Mouse (Mus musculus): ENCODE measurements around the gene Nf1.
A peak's percentile ranks its signal among the peaks of the same experiment; 100 is the strongest.

The Nf1 gene

GRCm38 (mm10) chr11:79329585-79329984 lies 9.9 kb upstream of the Nf1 start:
- no peak for DNase-seq

- DNase-seq: no peak
Observed at GRCm38 (mm10) chr11:79335077-79335476, 4.4 kb upstream of the Nf1 start.

GRCm38 (mm10) chr11:79336722-79337267 lies 2.7 kb upstream of the Nf1 start:
- DNase-seq: no peak

DNA sequence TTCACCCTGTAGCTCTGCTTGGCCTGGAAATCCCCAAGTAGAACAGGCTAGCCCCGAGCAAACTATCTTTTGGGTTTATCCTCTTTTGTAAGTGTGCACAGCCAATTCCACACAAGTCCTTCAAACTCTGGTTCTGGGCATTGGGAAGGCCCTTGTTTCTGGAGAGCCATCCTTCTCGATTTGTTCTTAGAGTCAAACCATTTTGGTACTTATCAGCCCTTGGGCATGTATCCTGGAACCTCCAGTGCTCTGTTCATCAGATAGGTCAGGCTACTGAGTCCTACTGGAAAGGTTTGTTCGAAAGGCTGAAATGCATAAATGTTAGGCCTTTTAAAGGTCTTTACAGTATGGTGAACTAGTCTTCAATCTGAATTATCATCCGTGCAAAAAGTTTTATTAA lies 872 bp upstream of the Nf1 start:
- DNase-seq: no peak

DNA sequence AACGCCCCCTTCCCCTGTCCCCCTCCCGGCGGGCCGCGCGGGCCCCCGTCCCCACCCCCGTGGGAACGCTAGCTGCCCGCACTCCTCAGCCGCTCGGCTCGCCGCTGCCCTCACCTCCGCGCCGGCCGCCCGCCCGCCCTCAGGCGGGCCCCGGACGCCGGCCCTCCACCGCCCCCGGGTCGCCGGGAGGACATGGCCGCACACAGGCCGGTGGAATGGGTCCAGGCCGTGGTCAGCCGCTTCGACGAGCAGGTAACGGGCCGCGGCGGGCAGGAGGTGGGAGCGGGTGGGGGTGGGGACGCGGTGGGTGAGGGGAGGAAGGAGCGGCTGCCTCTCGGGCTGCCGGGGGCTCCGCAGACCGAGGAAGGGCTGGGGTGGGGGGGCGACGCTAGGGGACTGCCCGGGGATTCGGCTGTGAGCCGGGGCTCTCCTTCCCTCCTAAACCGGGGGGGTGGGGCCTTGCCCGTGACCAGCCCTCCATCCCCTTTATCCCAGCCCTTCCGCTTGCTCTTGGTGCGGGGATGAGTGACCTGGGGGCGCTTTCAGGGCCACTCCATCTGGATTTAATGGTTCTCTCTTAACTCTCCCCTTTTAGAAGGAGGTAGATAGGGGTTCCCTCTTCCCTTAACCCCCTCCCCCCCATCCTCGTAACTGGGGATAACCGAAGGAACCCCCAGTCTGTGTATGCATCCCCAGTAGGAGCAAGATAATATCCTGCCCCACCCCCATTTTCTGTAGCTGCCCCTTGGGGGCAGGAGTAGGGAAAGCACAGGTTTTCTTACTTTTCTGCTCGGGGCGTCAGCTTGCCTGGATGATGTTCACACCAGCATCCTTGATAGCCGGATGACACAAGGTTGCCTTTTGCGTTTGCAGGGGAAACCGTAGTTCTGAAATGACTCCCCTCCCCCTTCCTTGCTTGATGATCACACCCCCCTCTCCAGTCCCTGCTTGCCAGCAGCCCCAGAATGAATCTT lies 602 bp downstream of the Nf1 start:
- peak; percentile 49 for DNase-seq

GRCm38 (mm10) chr11:79356995-79357394 lies 17.5 kb downstream of the Nf1 start:
- DNase-seq: no peak

- DNase-seq: no peak
Observed at GRCm38 (mm10) chr11:79357397-79357796, 17.9 kb downstream of the Nf1 start.

DNA sequence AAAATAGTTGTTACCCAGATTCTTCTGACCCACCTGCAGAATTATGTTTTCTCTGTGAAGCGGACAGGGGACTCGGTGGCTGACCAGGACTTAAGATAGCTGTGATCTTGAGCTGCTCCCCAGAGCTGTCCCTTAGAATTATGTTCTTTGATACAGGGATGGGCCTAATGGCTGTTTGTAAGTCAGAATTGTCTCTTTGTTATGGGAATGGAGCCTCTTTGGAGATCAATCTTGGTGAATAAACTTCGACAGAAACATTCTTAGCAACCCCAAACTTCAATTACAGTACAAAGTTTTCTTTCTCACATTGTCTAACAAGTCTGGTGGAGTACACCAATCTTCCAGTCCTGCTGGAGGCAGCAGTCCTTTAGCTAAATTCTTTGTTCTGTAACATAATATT lies 25.5 kb downstream of the Nf1 start:
- DNase-seq: no peak

DNA sequence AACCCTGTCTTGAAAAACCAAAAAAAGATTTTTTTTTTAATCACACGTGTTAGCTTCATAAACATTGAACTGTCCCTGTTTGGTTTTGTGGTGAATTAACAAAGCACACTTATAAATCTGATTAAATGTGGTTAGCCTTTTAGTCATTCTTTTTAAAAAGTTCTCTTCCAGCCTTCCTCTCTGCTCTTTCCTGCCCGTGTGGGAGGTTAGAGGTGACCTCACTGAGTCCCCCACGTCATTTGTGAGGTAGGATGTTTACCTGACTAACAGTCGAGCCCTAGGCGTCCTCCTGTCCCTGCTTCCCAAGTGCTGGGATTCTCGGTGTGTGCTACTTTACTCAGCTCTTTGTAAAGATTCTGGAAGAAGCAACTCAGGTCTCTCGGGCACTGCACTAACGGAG lies 26.8 kb downstream of the Nf1 start:
- no peak for DNase-seq

DNA sequence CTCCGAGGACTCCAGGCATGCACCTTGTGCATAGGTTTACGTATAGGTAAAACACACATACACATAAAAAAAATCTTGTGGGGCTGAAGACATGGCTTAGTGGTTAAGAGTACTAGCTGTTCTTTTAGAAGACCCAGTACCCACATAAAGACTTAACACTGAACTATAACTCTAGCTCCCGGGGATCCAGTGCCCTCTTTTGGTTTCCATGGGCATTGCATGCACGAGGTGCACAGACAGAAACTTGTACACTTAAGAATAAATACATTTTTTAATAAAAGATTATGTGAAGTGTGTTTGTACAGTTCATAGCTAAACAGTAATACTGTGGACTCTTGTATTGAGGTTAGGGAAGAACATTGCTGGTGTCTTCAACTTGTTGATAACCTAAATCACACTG lies 33.5 kb downstream of the Nf1 start:
- DNase-seq: no peak

DNA sequence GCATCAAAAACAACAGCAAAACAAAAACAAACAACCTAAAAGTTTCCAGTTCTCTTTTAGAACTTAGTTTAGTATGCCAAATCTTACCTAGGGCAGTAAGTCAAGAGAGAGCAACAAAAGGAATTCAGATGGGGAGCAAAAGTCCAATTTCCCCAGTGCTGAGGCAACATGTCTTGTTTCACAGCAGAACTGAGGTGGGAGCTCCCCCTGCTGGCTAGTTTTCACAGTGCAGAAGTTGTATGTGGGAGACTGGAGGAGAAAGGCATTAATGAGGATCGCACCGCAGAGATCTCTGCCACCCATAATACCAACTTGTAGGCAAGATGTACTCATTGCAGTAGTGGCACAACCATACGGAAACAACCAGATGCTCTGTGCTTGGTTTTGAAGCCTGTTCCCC lies 58.8 kb downstream of the Nf1 start:
- DNase-seq: peak; percentile 74

DNA sequence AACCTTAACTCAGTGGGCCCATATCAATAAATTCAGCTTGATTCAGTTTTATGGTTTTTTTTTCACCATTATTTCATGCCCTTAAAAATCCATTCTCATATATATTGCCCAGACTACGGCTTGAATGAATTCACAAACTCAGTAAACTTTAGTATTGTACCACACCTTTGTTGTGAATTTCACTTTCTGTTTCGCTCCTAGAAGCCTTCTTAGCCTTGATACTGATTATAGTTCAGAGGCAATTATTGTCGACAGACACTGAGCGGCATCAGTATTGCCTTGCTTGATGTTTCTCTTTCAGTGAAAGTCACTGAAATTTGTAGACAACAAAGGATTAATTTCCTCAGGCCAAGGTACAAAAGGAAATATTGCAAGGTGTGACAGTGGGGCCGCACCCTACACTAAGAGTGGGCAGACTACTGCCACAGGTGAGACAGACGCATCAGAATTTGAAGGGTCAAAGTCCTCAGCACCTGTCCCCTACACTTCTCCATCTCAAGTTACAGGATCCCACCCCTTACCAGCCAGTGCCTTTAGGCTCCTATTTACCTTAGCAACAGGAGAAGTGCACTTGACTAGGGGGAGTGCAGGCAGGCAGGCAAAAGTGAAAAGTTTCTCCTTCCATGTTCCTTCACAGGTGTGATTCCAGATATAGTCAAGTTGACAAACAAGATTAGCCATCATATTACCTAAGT lies 64.3 kb downstream of the Nf1 start:
- DNase-seq: no peak

DNA sequence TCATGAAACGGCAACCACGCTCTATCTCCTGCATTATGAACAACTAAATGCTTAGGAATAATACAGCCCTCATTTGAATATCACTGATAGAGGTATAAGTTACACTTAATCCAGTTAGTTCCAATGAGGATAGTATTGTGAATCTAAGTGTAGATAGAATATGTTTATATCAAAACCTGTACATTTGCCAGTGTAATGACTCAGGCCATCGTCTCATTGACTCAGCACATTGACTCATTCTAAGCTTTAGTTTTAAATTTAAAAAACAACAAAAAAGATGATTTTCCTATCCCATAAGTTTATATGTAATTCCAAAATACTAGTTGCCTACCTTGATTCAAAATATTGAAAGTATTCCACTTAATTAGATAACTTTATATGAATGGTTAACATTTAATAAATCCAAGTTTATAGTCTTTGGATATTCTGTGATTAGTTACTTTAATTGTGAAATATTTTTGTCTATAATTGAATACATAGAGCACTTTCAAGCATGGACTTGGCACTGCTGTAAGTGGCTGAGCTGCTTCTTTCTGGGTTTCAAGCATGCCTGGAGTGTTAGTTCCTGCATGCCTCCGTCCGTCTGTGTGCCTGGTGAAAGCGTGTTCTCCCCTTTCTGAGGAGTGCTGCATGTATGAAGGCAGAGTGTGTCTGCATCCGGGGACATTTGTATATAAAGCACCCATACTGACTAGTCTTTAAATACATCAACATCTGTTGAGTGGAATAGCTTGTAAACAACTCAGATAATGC lies 74.4 kb downstream of the Nf1 start:
- DNase-seq: no peak

DNA sequence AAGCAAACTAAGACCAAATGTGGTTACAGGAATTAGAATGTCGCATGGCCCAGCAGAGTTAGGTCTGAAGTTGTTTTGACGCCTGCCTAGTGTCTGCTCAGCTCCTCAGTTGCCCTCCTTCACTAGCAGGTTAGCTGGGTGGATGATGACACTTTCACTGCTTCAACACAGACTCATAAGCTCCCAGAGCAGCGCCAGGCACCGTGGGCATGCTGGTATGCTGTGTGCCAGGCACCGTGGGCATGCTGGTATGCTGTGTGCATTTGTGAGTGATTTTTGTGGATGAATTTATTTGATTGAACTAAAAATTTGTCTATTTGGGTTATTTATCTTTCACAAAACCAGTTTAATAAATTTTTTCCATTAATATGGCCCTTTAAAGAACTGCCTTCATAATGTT lies 83.0 kb downstream of the Nf1 start:
- no peak for DNase-seq

GRCm38 (mm10) chr11:79426571-79426970 lies 87.1 kb downstream of the Nf1 start:
- DNase-seq: no peak

GRCm38 (mm10) chr11:79427638-79428037 lies 88.1 kb downstream of the Nf1 start:
- no peak for DNase-seq

DNA sequence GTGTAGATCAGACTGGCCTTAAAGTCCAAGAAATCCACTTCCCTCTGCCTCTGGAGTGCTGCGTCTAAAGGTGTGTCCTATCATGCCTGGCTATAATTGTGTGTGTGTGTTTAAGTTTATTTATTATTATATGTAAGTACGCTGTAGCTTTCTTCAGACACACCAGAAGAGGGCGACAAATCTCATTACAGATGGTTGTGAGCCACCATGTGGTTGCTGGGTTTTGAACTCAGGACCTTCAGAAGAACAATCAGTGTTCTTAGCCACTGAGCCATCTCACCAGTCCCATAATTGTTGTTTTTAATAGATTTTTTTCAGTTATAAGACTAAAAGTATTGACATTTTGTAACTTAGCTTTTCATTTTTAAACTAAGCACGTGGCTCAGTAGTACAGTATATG lies 95.8 kb downstream of the Nf1 start:
- DNase-seq: no peak

- no peak for DNase-seq
Observed at GRCm38 (mm10) chr11:79448361-79448760, 108.9 kb downstream of the Nf1 start.

GRCm38 (mm10) chr11:79452966-79453365 lies 113.5 kb downstream of the Nf1 start:
- DNase-seq: no peak

DNA sequence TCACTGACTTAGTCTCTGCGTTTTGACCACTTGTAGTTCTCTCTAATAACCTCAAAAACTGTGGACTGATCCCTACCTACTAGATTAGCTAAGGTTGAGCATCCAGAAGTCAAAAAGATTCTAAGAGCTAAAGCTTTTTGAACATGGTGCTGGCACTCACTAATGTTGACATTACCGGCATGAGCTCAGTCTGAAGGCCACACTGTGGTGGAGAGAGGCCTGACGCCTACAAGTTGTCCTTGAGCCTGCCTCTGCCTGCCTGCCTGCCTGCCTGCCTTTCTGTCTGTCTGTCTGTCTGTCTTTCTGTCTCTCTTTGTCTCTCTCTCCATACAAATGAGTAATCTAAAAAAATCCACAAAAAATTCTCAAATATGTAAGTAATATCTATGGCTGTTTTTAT lies 118.4 kb downstream of the Nf1 start:
- DNase-seq: no peak

GRCm38 (mm10) chr11:79459846-79460245 lies 120.4 kb downstream of the Nf1 start:
- no peak for DNase-seq

DNA sequence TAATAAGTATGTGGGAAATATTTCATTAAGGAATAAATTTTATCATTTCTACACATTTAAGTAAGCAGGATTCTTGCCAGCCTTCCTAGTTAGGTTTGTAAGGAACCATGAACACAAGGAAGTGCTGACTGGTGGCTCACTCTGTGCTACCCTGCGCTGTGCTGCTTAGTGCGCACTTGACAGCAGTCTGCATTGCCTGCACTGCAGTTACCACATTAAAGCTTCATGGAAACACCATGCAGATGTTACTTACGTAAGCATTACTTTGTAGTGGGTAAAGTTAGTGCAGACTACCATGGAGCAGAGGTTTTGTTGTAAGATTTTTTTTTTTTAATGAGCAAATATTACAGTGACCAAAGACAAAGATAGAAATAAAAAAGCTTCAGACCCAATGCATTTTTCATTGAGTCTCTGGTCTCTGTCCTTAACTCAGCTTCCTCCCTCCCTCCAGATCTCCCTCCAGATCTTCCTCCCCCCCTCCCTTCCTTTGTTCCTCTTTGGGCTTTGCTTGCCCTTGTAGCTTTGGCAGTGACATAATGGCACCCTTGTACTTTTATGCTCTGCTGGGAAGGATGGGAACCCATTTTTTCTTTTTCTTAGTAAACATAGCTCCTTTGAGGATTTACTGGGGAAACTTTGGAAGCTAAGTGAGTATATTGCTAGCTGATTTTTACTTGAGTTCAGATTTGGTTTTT lies 121.4 kb downstream of the Nf1 start:
- no peak for DNase-seq

GRCm38 (mm10) chr11:79468097-79468496 lies 128.6 kb downstream of the Nf1 start:
- no peak for DNase-seq

Data from cerebellum, adult 11 months (tissue).